Mouse (Mus musculus) heart, embryonic 16.5 days (tissue): ENCODE measurements at regions not wholly inside any gene's neighbourhood (a gene's known extent, or its start where the extent isn't known, plus 50 kb on each side); places are given as distances from the start of the nearest gene placed in this dataset.

Experiments
- ATAC-seq: fragments of 200-750 bp; cut with Nextera tagmentation; replicated peaks from 2 replicates; pipeline ENCODE4 v1.8.0; 2017; ENCODE audit warnings: moderate number of reproducible peaks; ENCODE audit not compliant: insufficient read depth, low FRiP score; ENCODE audit errors: extremely low read depth
- H3K27ac ChIP-seq: fragments of 300-500 bp; sonication (generic); 2 replicates; pipeline ENCODE4 v1.5.1; 2014; ENCODE audit warnings: mild to moderate bottlenecking, low read length, control low read depth, moderate library complexity
- H3K27me3 ChIP-seq: fragments of 300-500 bp; sonication (generic); 2 replicates; pipeline ENCODE4 v1.6.1; 2014; ENCODE audit warnings: low read length, mixed read lengths; ENCODE audit not compliant: control insufficient read depth, insufficient read depth
- H3K36me3 ChIP-seq: fragments of 300-500 bp; sonication (generic); 2 replicates; pipeline ENCODE4 v1.6.1; 2014; ENCODE audit not compliant: control insufficient read depth, insufficient read depth
- H3K4me1 ChIP-seq: fragments of 300-500 bp; sonication (generic); 2 replicates; pipeline ENCODE4 v1.6.1; 2014; ENCODE audit warnings: low read length, mixed read lengths; ENCODE audit not compliant: control insufficient read depth, insufficient read depth
- H3K4me2 ChIP-seq: fragments of 300-500 bp; sonication (generic); 2 replicates; pipeline ENCODE4 v1.6.1; 2014; ENCODE audit warnings: low read depth, mild to moderate bottlenecking, control low read depth, low read length
- H3K4me3 ChIP-seq: fragments of 300-500 bp; sonication (generic); 2 replicates; pipeline ENCODE4 v1.5.1; 2014; ENCODE audit warnings: mild to moderate bottlenecking, control low read depth, low read length
- H3K9ac ChIP-seq: fragments of 300-500 bp; sonication (generic); 2 replicates; pipeline ENCODE4 v1.6.1; 2014; ENCODE audit warnings: low read length, control low read depth
- H3K9me3 ChIP-seq: fragments of 300-500 bp; sonication (generic); replicated peaks from 2 replicates; pipeline ENCODE4 v1.6.1; 2016; ENCODE audit warnings: low read length; ENCODE audit not compliant: control insufficient read depth
- whole genome bisulfite sequencing: fragments of 180-500 bp; shearing (Covaris S2); extraction: QIAGEN DNeasy Blood & Tissue Kit; methylation state at CpG from one replicate; pipeline ENCODE4 v1.1.7; 2014; 5-methylcytosine and 5-hydroxymethylcytosine counted together

DNA sequence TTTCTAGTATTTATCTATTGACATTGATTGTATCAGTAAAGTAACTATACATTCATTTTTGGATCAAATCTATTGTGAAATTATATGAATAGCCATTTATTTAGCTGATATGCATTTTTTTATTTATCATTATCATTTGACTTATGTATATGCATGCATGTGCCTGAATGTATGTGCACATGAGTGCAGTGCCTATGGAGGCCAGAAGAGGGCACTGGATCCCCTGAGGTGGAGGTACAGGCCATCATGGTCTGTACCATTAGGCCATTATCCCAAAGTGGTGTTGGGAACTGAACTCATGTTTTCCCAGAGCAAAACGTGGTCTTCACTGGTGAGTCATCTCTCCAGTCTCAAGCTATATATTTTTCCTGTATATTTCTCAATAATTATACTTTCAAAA lies 63.5 kb upstream of the Nrsn1 start:
- H3K36me3 ChIP-seq: no peaks in the 10 kb centered on the region
- 79% methylated on average over 1 of the region's 1 CpGs for WGBS
- H3K4me1 ChIP-seq: no peaks in the 10 kb centered on the region
- no peak overlapping the region for H3K9ac ChIP-seq
- H3K9me3 ChIP-seq: no peaks in the 10 kb centered on the region
- no peaks in the 10 kb centered on the region for H3K27me3 ChIP-seq
- no peak for ATAC-seq
- no peak overlapping the region for H3K4me2 ChIP-seq
- H3K27ac ChIP-seq: no peak overlapping the region
- no peak overlapping the region for H3K4me3 ChIP-seq
